Mouse (Mus musculus) kidney, postnatal 36 days (tissue): ENCODE measurements at regions not wholly inside any gene's neighbourhood (a gene's known extent, or its start where the extent isn't known, plus 50 kb on each side); places are given as distances from the start of the nearest gene placed in this dataset.

Source experiments
- DNase-seq, 2 experiments: peaks; one replicate each; pipeline ENCODE4 v3.0.0; 2021 to 2022; ENCODE audit warnings: mixed read lengths in 2 of 2

DNA sequence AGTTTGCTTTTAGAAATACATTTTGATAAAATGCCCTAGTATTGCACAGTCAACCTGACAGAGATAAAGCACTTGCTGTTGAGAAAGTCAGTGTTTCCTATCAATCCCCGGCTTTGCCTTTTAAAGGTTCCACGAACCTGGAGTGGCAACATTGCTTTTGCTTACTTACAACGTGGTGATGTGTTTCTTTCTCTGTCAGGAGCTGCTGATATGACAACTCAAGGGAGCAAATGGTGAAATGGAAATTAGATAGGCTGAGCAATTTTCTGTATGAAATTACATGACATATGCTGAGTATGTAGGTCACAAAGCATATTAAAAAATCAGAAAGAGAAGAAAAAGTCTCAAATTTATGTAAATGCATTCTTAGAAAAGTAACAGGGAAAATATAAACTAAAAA, 336.8 kb downstream of the 1700017N19Rik start:
- no peak for DNase-seq

DNA sequence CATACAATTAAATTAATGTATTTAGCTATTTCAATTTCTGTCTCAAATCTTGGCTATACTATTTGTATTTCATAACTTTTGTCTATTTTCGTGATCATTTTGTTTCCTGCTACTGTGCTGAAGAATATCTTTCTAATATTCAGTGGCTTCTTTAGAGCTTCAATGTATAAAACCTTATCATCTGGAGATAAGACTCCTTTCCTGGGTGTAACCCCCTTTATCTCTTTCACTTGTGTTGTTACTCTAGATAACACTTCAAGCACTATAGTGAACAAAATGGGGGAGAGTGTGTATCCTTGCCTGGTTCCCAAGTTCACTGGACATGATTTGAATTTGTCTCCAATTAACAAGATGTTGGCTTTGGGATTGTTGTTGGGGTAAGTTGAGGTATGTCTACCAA, 341.5 kb downstream of the 1700017N19Rik start:
- no peak for DNase-seq

DNA sequence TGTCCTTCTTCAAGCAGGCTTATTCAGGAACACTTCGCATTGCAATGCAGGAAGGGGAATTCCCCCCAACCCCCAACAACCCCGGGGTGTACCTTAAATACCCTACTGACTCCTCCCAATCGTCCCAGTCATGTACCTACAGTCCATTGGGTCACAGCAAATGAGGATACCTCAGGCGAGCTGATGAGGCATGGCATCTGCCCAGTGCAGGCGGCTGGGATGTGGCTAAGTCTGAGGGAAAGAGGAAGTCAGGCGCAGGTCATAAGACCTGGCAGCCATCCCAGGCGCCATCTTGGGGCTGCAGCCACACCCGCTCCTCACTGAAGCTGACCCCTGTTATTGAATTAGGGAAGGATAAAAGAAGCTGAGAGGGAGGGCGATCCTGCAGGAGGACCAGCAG, 368.1 kb downstream of the 1700017N19Rik start:
- no peak for DNase-seq

DNA sequence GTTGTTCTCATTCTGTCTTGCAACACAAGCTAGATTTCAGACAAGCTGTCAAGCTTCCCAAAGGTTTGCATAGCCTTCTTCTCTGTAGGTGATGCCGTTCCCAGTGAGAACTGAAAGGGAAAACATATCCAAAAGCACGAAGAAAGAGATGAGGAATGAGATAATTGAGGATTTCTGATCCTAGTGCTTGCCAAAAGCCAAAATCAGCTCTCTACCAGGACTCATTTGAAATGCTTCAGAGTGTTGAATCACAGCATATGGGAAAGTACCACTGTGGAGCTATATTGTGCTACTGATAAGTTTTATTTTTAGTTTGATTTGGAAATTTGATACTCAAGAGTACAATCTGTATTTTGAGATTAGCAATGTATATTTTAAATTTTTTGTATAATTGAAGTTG, 413.2 kb downstream of the 1700017N19Rik start:
- DNase-seq: no peak

DNA sequence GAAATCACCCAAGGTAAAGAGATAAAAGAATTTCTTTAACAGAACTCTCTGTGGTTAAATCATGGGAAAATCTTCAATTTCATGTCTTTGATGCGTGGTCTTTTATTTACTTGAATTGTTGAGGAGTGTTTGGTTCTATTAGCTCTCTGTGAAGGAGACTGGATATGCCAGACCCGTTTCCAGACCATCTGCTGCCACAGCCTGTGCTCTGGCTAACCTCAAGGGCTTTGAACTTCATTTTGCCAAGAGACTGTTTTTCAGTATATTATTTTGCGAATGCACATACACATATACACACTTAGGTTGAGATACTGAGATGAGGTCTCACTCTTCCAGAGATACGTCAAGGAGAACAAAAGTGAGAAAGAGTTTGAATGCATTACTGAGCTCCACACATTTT, 414.4 kb downstream of the 1700017N19Rik start:
- no peak for DNase-seq

DNA sequence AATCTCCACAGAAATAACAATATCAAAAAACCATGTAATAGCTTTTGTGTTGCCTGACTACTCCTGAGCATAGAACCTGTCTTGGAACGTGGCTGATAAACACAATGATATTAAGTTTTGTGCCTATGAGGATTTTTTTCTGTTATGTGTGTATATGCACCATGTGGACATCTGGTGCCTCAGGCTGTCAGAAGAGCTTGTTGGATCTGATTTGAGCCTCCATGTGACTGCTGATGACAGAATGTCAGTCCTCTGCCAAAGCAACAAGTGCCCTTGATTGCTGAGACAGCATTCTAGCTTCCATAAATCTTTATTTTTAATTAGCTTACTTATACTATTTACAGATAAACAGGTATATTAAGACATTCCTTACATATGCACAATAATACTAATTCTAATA, 425.1 kb downstream of the 1700017N19Rik start:
- DNase-seq: no peak

DNA sequence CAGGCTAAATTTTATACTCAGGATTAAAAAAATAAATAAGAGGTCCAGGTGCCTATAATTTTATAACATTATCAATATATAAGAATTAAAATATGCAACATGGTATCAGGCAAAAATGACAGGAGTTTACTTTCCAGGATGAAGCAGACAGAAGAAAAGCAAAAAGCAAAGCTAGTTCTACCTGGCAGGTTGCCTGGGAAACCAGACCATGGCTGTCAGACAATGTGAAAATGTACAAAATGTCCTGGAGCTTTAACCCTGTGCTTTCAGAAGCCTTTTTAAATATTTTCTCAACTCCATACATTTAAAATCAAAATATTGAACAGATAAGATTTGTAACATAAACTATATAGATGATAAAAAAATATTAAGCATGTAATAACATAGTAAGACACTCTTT, 448.3 kb downstream of the 1700017N19Rik start:
- no peak for DNase-seq

DNA sequence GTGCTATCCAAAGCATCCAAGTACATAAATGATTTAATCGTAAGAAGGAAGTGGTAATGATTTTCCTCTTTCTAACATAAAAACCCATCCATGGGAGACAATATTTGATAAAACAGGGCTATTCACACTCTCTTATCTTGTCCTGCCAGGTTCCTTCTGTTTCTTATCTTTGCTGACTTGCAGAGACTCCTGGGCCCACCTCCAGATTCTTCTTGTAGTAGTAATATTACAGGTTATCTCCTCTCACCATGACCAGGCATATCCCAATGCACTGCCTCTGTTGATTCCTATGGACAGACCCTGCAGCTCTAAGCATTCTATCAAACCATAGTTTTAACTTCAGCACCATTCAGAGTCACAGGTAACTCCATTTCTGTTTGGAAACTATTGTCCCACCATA, 448.8 kb downstream of the 1700017N19Rik start:
- no peak for DNase-seq
